Mouse (Mus musculus): Measurements from ENCODE around the gene Olfr516.

DNA sequence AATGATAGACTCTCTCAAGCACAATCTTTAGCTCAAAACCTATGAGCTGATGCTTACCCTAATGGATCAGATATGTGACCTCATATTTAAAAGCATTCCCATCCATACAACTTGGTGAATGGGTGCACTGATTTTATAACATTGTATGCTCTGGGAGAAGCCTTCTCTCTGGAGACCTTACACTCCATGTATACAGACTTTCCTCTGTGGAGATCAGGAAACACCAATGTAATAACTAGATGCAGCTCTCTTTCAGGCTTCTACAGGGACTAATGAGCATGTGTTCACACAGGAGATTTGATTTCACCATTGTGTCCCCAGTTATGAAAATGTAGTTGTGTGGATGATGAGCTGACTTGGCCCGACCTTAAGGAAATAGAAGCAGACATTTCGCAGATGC lies at the start of gene Olfr516:
- TF ChIP-seq CTCF (conservative IDR thresholded peaks at IDR 0.05; ENCODE audit: low read length): no peak
- no peak for TF ChIP-seq POU5F1 (IDR thresholded peaks at IDR 0.05; ENCODE audit: borderline replicate concordance, low read length)
- TF ChIP-seq NANOG (IDR thresholded peaks at IDR 0.05; ENCODE audit: borderline replicate concordance, low read length): no peak

Data from E14TG2a.4 (cell line).